ENCODE assay signal across 8 mouse cellular contexts in genomic region chr15:99317267-99317651, GRCm38 (mm10). TPM values are rescaled to one million over a fixed set of nuclear protein-coding genes. Genes with fewer than 3 reads are reported as not detected.
DNase-seq lines count a peak whose midpoint lies in the region.

No protein-coding gene starts in this region.

- H3K9me3 ChIP-seq in heart, embryonic 10.5 days = no peaks in the 10 kb centered on the region

- peaks cover 24% of the 10 kb centered on the region; the same call in 1 of the 2 replicates for H3K4me1 ChIP-seq in heart, embryonic 10.5 days

- H3K27me3 ChIP-seq in heart, embryonic 10.5 days (ENCODE audit: insufficient read depth, poor library complexity, severe bottlenecking) = no peaks in the 10 kb centered on the region

- 54% methylated on average over 2 of the region's 2 CpGs for WGBS in heart, embryonic 10.5 days

- peak overlapping the region; percentile 72; the same call in 1 of the 2 replicates for H3K27ac ChIP-seq in heart, embryonic 10.5 days

- DNase-seq in adrenal gland, adult 8-10 months = peak; percentile 39
- no peak for DNase-seq in adrenal gland, adult 18-20 months (ENCODE audit: low spot score in 2 of 2)
- DNase-seq in heart, embryonic 10.5 days (ENCODE audit: low spot score) = no peak
- DNase-seq in kidney, adult 9 months = peak; percentile 70
- peak; percentile 86 for DNase-seq in lung, postnatal 36 days
- no peak for DNase-seq in spleen, postnatal 4 days (ENCODE audit: low spot score in 2 of 2)
- DNase-seq in T-cell, adult 2 months (ENCODE audit: low spot score) = no peak
- DNase-seq in frontal cortex, postnatal 10 days (ENCODE audit: low spot score in 2 of 2) = no peak

- no peak overlapping the region for H3K4me3 ChIP-seq in heart, embryonic 10.5 days

- peaks cover 95% of the 10 kb centered on the region for H3K36me3 ChIP-seq in heart, embryonic 10.5 days

RNA-seq across cellular contexts. Expression of gene Fam186b, which starts 21.6 kb away (rescaled TPM):
- total RNA-seq in adrenal gland, adult 8-10 months (2022) = 1 to 10 TPM; 2.6 to 4.5 (median 3.8) TPM
- 1 to 10 TPM; 1.6 to 2.6 TPM for total RNA-seq in adrenal gland, adult 18-20 months (2021)
- polyA plus RNA-seq in heart, embryonic 10.5 days (2016; fragmentation: Nextera tagmentation; extraction: Ambion mirVana) = 0.19 and 0.37 TPM in 2 replicates

RNA-seq across cellular contexts. Expression of gene Prpf40b, which starts 22.4 kb away (rescaled TPM):
- 10 to 100 TPM; 46.5 to 76.6 (median 51.2) TPM for total RNA-seq in adrenal gland, adult 8-10 months (2022)
- 10 to 100 TPM; 46.0 to 50.6 TPM for total RNA-seq in adrenal gland, adult 18-20 months (2021)
- polyA plus RNA-seq in heart, embryonic 10.5 days (2016; fragmentation: Nextera tagmentation; extraction: Ambion mirVana) = 40.0 and 54.7 TPM in 2 replicates

RNA-seq across cellular contexts. Expression of gene Fmnl3, which starts 53.0 kb away (rescaled TPM):
- total RNA-seq in adrenal gland, adult 8-10 months (2022) = 10 to 100 TPM; 16.5 to 29.3 (median 24.4) TPM
- total RNA-seq in adrenal gland, adult 18-20 months (2021) = 10 to 100 TPM; 15.5 to 17.2 TPM
- 14.3 and 17.5 TPM in 2 replicates for polyA plus RNA-seq in heart, embryonic 10.5 days (2016; fragmentation: Nextera tagmentation; extraction: Ambion mirVana)

Comparison
In these comparisons a context has a peak if more than half of its experiments do, and no peak if none do; other contexts are left out.
1. DNase-seq: peak in adrenal gland, adult 8-10 months (single experiment), kidney, adult 9 months (single experiment) and lung, postnatal 36 days (single experiment); none in adrenal gland, adult 18-20 months (0 of 2), heart, embryonic 10.5 days (single experiment), spleen, postnatal 4 days (0 of 2), T-cell, adult 2 months (single experiment) and frontal cortex, postnatal 10 days (0 of 2).